ENCODE assay signal across 1 mouse cellular context in genomic region chr9:44655098-44656066, GRCm38 (mm10).
TF ChIP-seq lines count a peak whose summit lies in the region.

No protein-coding gene starts in this region.

TF ChIP-seq in CH12.LX, 34 proteins besides CTCF, POLR2A, EP300 and RAD21 (continued from another document):
- 0 out of 2 replicates have a peak, but pooled peaks have one; percentile 83 for TF ChIP-seq MEF2A (IDR thresholded peaks at IDR 0.05; ENCODE audit: borderline replicate concordance, low read depth, low read length)
- no peak for TF ChIP-seq ZKSCAN1 (IDR thresholded peaks at IDR 0.05; ENCODE audit: borderline replicate concordance, low read depth, low read length)
- TF ChIP-seq JUN (IDR thresholded peaks at IDR 0.05; ENCODE audit: insufficient read depth, low read depth, low read length), result no peak; the same call in 1 of the 2 replicates
- TF ChIP-seq CHD2 (IDR thresholded peaks at IDR 0.05; ENCODE audit: low read length), result no peak
- TF ChIP-seq GABPA (IDR thresholded peaks at IDR 0.05; ENCODE audit: insufficient replicate concordance, low read depth, low read length), result no peak
- no peak; the same call in 1 of the 2 replicates for TF ChIP-seq HCFC1 (IDR thresholded peaks at IDR 0.05; ENCODE audit: low read depth, low read length)
- peak; percentile 97 for TF ChIP-seq ZNF384 (IDR thresholded peaks at IDR 0.05; ENCODE audit: low read depth, low read length)
- no peak for TF ChIP-seq PAX5 (IDR thresholded peaks at IDR 0.05; ENCODE audit: low read length)
- peak; percentile 27; the same call in 1 of the 2 replicates for TF ChIP-seq ZC3H11A (IDR thresholded peaks at IDR 0.05; ENCODE audit: low read depth, low read length)
- TF ChIP-seq NRF1 (IDR thresholded peaks at IDR 0.05; ENCODE audit: low read depth, low read length), result no peak
- TF ChIP-seq SMC3 (IDR thresholded peaks at IDR 0.05; ENCODE audit: low read depth, low read length), result peak; percentile 77
- TF ChIP-seq POLR2AphosphoS2 (IDR thresholded peaks at IDR 0.05; ENCODE audit: low read depth, low read length), result no peak
- TF ChIP-seq SIN3A (IDR thresholded peaks at IDR 0.05; ENCODE audit: low read length), result peak; percentile 58; the same call in 1 of the 2 replicates
- TF ChIP-seq USF1 (IDR thresholded peaks at IDR 0.05; ENCODE audit: low read depth, low read length), result no peak
- TF ChIP-seq USF2 (conservative IDR thresholded peaks at IDR 0.05; ENCODE audit: low read depth, low read length), result no peak
- no peak for TF ChIP-seq E2F4 (IDR thresholded peaks at IDR 0.05; ENCODE audit: insufficient replicate concordance, low read depth, low read length)
- no peak for TF ChIP-seq UBTF (IDR thresholded peaks at IDR 0.05; ENCODE audit: low read depth, low read length)
- 0 out of 2 replicates have a peak, but pooled peaks have one; percentile 75 for TF ChIP-seq KAT2A (IDR thresholded peaks at IDR 0.05; ENCODE audit: insufficient replicate concordance, low read length)
- TF ChIP-seq JUND (conservative IDR thresholded peaks at IDR 0.05; ENCODE audit: low read depth, low read length), result no peak
- peak; percentile 53; the same call in 1 of the 2 replicates for TF ChIP-seq ETS1 (conservative IDR thresholded peaks at IDR 0.05; ENCODE audit: low read depth, low read length)
- TF ChIP-seq MAX (IDR thresholded peaks at IDR 0.05; ENCODE audit: low read length), result 0 out of 2 replicates have a peak, but pooled peaks have one; percentile 61
- TF ChIP-seq MAZ (IDR thresholded peaks at IDR 0.05; ENCODE audit: low read depth, low read length), result 0 out of 2 replicates have a peak, but pooled peaks have one; percentile 36
- no peak for TF ChIP-seq TBP (conservative IDR thresholded peaks at IDR 0.05; ENCODE audit: low read depth, low read length)
- TF ChIP-seq MAFK (IDR thresholded peaks at IDR 0.05; ENCODE audit: insufficient replicate concordance, low read length), result no peak
- TF ChIP-seq MXI1 (IDR thresholded peaks at IDR 0.05; ENCODE audit: low read depth, low read length), result peak; percentile 72; the same call in 1 of the 2 replicates
- TF ChIP-seq RCOR1 (conservative IDR thresholded peaks at IDR 0.05; ENCODE audit: low read depth, low read length), result no peak
- TF ChIP-seq MYC (IDR thresholded peaks at IDR 0.05; ENCODE audit: low read depth, low read length), result no peak; the same call in 1 of the 2 replicates
